Mouse (Mus musculus) right cerebral cortex, postnatal 25 days (tissue): ENCODE results near the gene Wdr54.
A peak's percentile ranks its signal among the peaks of the same experiment; 100 is the strongest.

Source experiments
- DNase-seq: peaks from one replicate; pipeline ENCODE4 v3.0.0; 2022

Wdr54 gene

GRCm38 (mm10) chr6:83156259-83156684, at the start of gene Wdr54, which contains the start of gene 1700003E16Rik:
Wdr54 (minus strand) TSS chr6:83156397.
1700003E16Rik (plus strand) TSS chr6:83156404.
- DNase-seq, result peak; percentile 88

- no peak for DNase-seq
Measured at GRCm38 (mm10) chr6:83205851-83206250, 49.7 kb upstream of the Wdr54 start.

GRCm38 (mm10) chr6:83203320-83203719, 47.1 kb upstream of the Wdr54 start:
- no peak for DNase-seq

GRCm38 (mm10) chr6:83197345-83198004, 41.3 kb upstream of the Wdr54 start:
- peak; percentile 59 for DNase-seq

GRCm38 (mm10) chr6:83193571-83193970, 37.4 kb upstream of the Wdr54 start:
- no peak for DNase-seq

- DNase-seq, result no peak
Measured at GRCm38 (mm10) chr6:83186946-83187345, 30.7 kb upstream of the Wdr54 start.

GRCm38 (mm10) chr6:83185895-83186861, 30.0 kb upstream of the Wdr54 start:
- peak; percentile 91 for DNase-seq

GRCm38 (mm10) chr6:83184858-83185435, 28.8 kb upstream of the Wdr54 start:
- no peak for DNase-seq

GRCm38 (mm10) chr6:83180605-83181004, 24.4 kb upstream of the Wdr54 start:
- no peak for DNase-seq

- peak; percentile 80 for DNase-seq
Measured at GRCm38 (mm10) chr6:83179390-83180117, 23.4 kb upstream of the Wdr54 start.

GRCm38 (mm10) chr6:83175996-83176395, 19.8 kb upstream of the Wdr54 start:
- no peak for DNase-seq

- DNase-seq, result peak; percentile 67
Measured at GRCm38 (mm10) chr6:83172240-83172920, 16.2 kb upstream of the Wdr54 start.

- no peak for DNase-seq
Measured at GRCm38 (mm10) chr6:83171063-83171462, 14.9 kb upstream of the Wdr54 start.

- DNase-seq, result no peak
Measured at GRCm38 (mm10) chr6:83169872-83170271, 13.7 kb upstream of the Wdr54 start.

- DNase-seq, result no peak
Measured at GRCm38 (mm10) chr6:83166243-83166630, 10.0 kb upstream of the Wdr54 start.

- DNase-seq, result peak; percentile 92
Measured at GRCm38 (mm10) chr6:83165607-83166242, 9.5 kb upstream of the Wdr54 start, which contains the start of gene Dctn1. Dctn1 (plus strand) TSS chr6:83165920.

GRCm38 (mm10) chr6:83165026-83165606, 8.9 kb upstream of the Wdr54 start:
- DNase-seq, result no peak

GRCm38 (mm10) chr6:83162701-83163100, 6.5 kb upstream of the Wdr54 start:
- no peak for DNase-seq

- DNase-seq, result no peak
Measured at GRCm38 (mm10) chr6:83161921-83162641, 5.9 kb upstream of the Wdr54 start.

- DNase-seq, result no peak
Measured at GRCm38 (mm10) chr6:83161442-83161841, 5.2 kb upstream of the Wdr54 start.
